Mouse (Mus musculus): ENCODE results near the gene Cmip. TPM values are rescaled to one million over a fixed set of nuclear protein-coding genes. Genes with fewer than 3 reads are reported as not detected.

Cmip gene
- polyA plus RNA-seq, 1 experiment from 2014 or later: 13.7 TPM

DNA sequence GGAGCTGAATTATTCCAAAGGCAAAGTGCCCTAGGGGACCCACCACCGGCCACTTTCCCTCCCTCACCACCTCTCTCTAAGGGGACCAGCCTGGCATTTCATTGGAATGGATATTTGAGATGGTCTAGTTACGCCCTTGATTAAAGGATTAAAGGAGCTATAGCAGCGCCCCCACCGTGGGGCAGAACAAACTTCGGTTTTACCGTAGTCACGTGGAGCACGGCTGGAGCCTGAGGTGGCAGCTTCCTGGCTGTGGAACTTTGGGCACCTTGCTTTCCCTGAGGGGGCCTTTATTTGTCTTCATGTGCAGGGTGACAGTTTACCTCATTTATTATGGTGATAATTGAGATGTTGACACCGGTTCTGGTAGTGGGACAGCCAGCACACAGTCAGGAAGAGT lies 4.8 kb downstream of the Cmip start:
- Histone ChIP-seq H3K4me3 (replicated peaks; ENCODE audit: low read length) (no peak overlapping the region), H3K9ac (ENCODE audit: low read length) (no peak overlapping the region; the same call in 1 of the 2 replicates)
- WGBS: 42% methylated on average over 9 of the region's 9 CpGs

GRCm38 (mm10) chr8:117262685-117263084 lies 5.8 kb downstream of the Cmip start:
- H3K4me2 ChIP-seq (ENCODE audit: low read depth, low read length): 0 out of 2 replicates have a peak overlapping the region, but pooled peaks have one; percentile 2
- ATAC-seq (ENCODE audit: insufficient read depth, low FRiP score): no peak

More for the DNA sequence above, 4.8 kb downstream of the Cmip start:
- no peaks in the 10 kb centered on the region for H3K27me3 ChIP-seq (ENCODE audit: control insufficient read depth, insufficient read depth, low read length)
- H3K36me3 ChIP-seq (ENCODE audit: control insufficient read depth, insufficient read depth, low read length): no peaks in the 10 kb centered on the region
- no peaks in the 10 kb centered on the region for H3K9me3 ChIP-seq (replicated peaks; ENCODE audit: control insufficient read depth, low read length)
- peak overlapping the region; percentile 77 for H3K4me2 ChIP-seq (ENCODE audit: low read depth, low read length)
- no peak for ATAC-seq (ENCODE audit: insufficient read depth, low FRiP score)
- H3K27ac ChIP-seq (ENCODE audit: low read length): no peak overlapping the region
- H3K4me1 ChIP-seq (ENCODE audit: control insufficient read depth, insufficient read depth, low read length): peaks cover 61% of the 10 kb centered on the region

GRCm38 (mm10) chr8:117263442-117263841 lies 6.6 kb downstream of the Cmip start:
- ATAC-seq (ENCODE audit: insufficient read depth, low FRiP score): no peak
- no peak overlapping the region for H3K4me2 ChIP-seq (ENCODE audit: low read depth, low read length)

More at GRCm38 (mm10) chr8:117262685-117263084, 5.8 kb downstream of the Cmip start:
- H3K9me3 ChIP-seq (replicated peaks; ENCODE audit: control insufficient read depth, low read length): no peaks in the 10 kb centered on the region
- no peaks in the 10 kb centered on the region for H3K27me3 ChIP-seq (ENCODE audit: control insufficient read depth, insufficient read depth, low read length)
- no peak overlapping the region for H3K9ac ChIP-seq (ENCODE audit: low read length)
- peaks cover 61% of the 10 kb centered on the region for H3K4me1 ChIP-seq (ENCODE audit: control insufficient read depth, insufficient read depth, low read length)
- 40% methylated on average over 8 of the region's 8 CpGs for WGBS
- H3K4me3 ChIP-seq (replicated peaks; ENCODE audit: low read length): no peak overlapping the region
- no peak overlapping the region for H3K27ac ChIP-seq (ENCODE audit: low read length)
- no peaks in the 10 kb centered on the region for H3K36me3 ChIP-seq (ENCODE audit: control insufficient read depth, insufficient read depth, low read length)

DNA sequence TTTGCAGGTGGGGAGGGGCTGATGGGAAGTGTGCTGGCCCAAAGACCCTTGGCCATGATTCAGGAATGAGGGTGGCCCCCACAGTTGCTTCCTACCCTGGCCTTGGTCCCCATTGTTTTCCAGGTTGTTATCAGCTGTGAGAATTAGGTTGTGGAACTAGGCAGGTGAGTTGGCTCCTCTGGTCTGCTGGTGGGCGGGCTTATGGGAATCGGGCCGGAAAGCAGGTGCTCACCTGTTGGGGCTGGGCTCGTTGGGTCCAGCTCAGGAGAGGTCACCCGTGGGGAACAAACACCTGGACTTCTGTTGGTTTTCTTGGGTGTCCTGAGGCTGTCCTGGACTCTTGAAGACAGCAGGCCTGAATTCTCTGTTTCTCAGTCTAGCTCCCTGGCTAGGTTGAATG lies 8.2 kb downstream of the Cmip start:
- Histone ChIP-seq H3K27ac (ENCODE audit: low read length) (peak overlapping the region; percentile 55; the same call in 1 of the 2 replicates), H3K4me3 (replicated peaks; ENCODE audit: low read length) (no peak overlapping the region), H3K9ac (ENCODE audit: low read length) (no peak overlapping the region), H3K9me3 (replicated peaks; ENCODE audit: control insufficient read depth, low read length) (no peaks in the 10 kb centered on the region), H3K4me2 (ENCODE audit: low read depth, low read length) (no peak overlapping the region), H3K27me3 (ENCODE audit: control insufficient read depth, insufficient read depth, low read length) (no peaks in the 10 kb centered on the region), H3K4me1 (ENCODE audit: control insufficient read depth, insufficient read depth, low read length) (peaks cover 49% of the 10 kb centered on the region), H3K36me3 (ENCODE audit: control insufficient read depth, insufficient read depth, low read length) (no peaks in the 10 kb centered on the region)
- ATAC-seq (ENCODE audit: insufficient read depth, low FRiP score): 0 out of 2 replicates have a peak, but pooled peaks have one; percentile 33
- 55% methylated on average over 5 of the region's 5 CpGs for WGBS

More at GRCm38 (mm10) chr8:117263442-117263841, 6.6 kb downstream of the Cmip start:
- Histone ChIP-seq H3K27ac (ENCODE audit: low read length) (no peak overlapping the region), H3K9ac (ENCODE audit: low read length) (no peak overlapping the region), H3K36me3 (ENCODE audit: control insufficient read depth, insufficient read depth, low read length) (no peaks in the 10 kb centered on the region), H3K9me3 (replicated peaks; ENCODE audit: control insufficient read depth, low read length) (no peaks in the 10 kb centered on the region), H3K27me3 (ENCODE audit: control insufficient read depth, insufficient read depth, low read length) (no peaks in the 10 kb centered on the region), H3K4me3 (replicated peaks; ENCODE audit: low read length) (no peak overlapping the region), H3K4me1 (ENCODE audit: control insufficient read depth, insufficient read depth, low read length) (peaks cover 61% of the 10 kb centered on the region)
- WGBS: 41% methylated on average over 6 of the region's 6 CpGs

GRCm38 (mm10) chr8:117267403-117268129 lies 10.7 kb downstream of the Cmip start:
- no peak overlapping the region for H3K9ac ChIP-seq (ENCODE audit: low read length)
- H3K4me1 ChIP-seq (ENCODE audit: control insufficient read depth, insufficient read depth, low read length): peaks cover 25% of the 10 kb centered on the region
- 82% methylated on average over 11 of the region's 11 CpGs for WGBS
- H3K4me3 ChIP-seq (replicated peaks; ENCODE audit: low read length): no peak overlapping the region
- peaks cover 3% of the 10 kb centered on the region; the same call in 1 of the 2 replicates for H3K36me3 ChIP-seq (ENCODE audit: control insufficient read depth, insufficient read depth, low read length)
- H3K27me3 ChIP-seq (ENCODE audit: control insufficient read depth, insufficient read depth, low read length): no peaks in the 10 kb centered on the region
- no peak for ATAC-seq (ENCODE audit: insufficient read depth, low FRiP score)
- no peak overlapping the region for H3K4me2 ChIP-seq (ENCODE audit: low read depth, low read length)
- H3K9me3 ChIP-seq (replicated peaks; ENCODE audit: control insufficient read depth, low read length): no peaks in the 10 kb centered on the region
- no peak overlapping the region for H3K27ac ChIP-seq (ENCODE audit: low read length)

DNA sequence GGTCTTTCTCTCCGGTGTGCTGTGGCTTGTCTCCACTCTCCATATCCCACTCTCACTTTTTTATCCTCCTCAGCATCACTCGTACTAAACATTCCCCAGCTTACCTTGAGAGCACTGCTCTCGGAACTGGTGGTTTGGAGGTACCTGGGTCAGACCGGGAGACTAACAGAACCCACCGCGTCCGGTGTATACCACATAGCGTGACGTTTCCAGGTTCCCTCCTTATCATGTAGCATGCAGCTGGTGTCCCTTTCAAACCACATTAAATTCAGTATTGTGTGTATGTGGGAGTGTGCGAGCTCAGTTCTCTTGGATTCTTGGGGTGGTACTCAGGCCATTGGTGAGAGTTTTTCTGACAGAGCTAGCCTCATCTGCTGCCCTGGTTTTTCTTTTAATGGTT lies 21.4 kb downstream of the Cmip start:
- Histone ChIP-seq H3K9me3 (replicated peaks; ENCODE audit: control insufficient read depth, low read length) (no peaks in the 10 kb centered on the region), H3K36me3 (ENCODE audit: control insufficient read depth, insufficient read depth, low read length) (no peaks in the 10 kb centered on the region), H3K4me1 (ENCODE audit: control insufficient read depth, insufficient read depth, low read length) (peaks cover 49% of the 10 kb centered on the region), H3K9ac (ENCODE audit: low read length) (no peak overlapping the region), H3K27me3 (ENCODE audit: control insufficient read depth, insufficient read depth, low read length) (no peaks in the 10 kb centered on the region), H3K27ac (ENCODE audit: low read length) (peak overlapping the region; percentile 19; the same call in 1 of the 2 replicates), H3K4me3 (replicated peaks; ENCODE audit: low read length) (no peak overlapping the region), H3K4me2 (ENCODE audit: low read depth, low read length) (no peak overlapping the region)
- 88% methylated on average over 10 of the region's 10 CpGs for WGBS
- ATAC-seq (ENCODE audit: insufficient read depth, low FRiP score): no peak

GRCm38 (mm10) chr8:117278668-117279132 lies 21.8 kb downstream of the Cmip start:
- Histone ChIP-seq H3K9ac (ENCODE audit: low read length) (0 out of 2 replicates have a peak overlapping the region, but pooled peaks have one; percentile 31), H3K4me1 (ENCODE audit: control insufficient read depth, insufficient read depth, low read length) (peaks cover 54% of the 10 kb centered on the region)

GRCm38 (mm10) chr8:117280488-117280887 lies 23.6 kb downstream of the Cmip start:
- Histone ChIP-seq H3K4me2 (ENCODE audit: low read depth, low read length) (no peak overlapping the region), H3K27ac (ENCODE audit: low read length) (peak overlapping the region; percentile 86), H3K9me3 (replicated peaks; ENCODE audit: control insufficient read depth, low read length) (no peaks in the 10 kb centered on the region), H3K36me3 (ENCODE audit: control insufficient read depth, insufficient read depth, low read length) (0 out of 2 replicates have a peak, but pooled peaks cover 2% of the 10 kb centered on the region), H3K4me3 (replicated peaks; ENCODE audit: low read length) (no peak overlapping the region), H3K4me1 (ENCODE audit: control insufficient read depth, insufficient read depth, low read length) (peaks cover 56% of the 10 kb centered on the region), H3K9ac (ENCODE audit: low read length) (no peak overlapping the region), H3K27me3 (ENCODE audit: control insufficient read depth, insufficient read depth, low read length) (no peaks in the 10 kb centered on the region)
- peak; percentile 82 for ATAC-seq (ENCODE audit: insufficient read depth, low FRiP score)
- WGBS: 53% methylated on average over 7 of the region's 7 CpGs

More at GRCm38 (mm10) chr8:117278668-117279132, 21.8 kb downstream of the Cmip start:
- 73% methylated on average over 20 of the region's 20 CpGs for WGBS
- no peaks in the 10 kb centered on the region for H3K27me3 ChIP-seq (ENCODE audit: control insufficient read depth, insufficient read depth, low read length)
- no peak overlapping the region for H3K4me3 ChIP-seq (replicated peaks; ENCODE audit: low read length)
- H3K9me3 ChIP-seq (replicated peaks; ENCODE audit: control insufficient read depth, low read length): no peaks in the 10 kb centered on the region
- peak overlapping the region; percentile 19; the same call in 1 of the 2 replicates for H3K27ac ChIP-seq (ENCODE audit: low read length)
- H3K4me2 ChIP-seq (ENCODE audit: low read depth, low read length): no peak overlapping the region
- ATAC-seq (ENCODE audit: insufficient read depth, low FRiP score): no peak
- H3K36me3 ChIP-seq (ENCODE audit: control insufficient read depth, insufficient read depth, low read length): no peaks in the 10 kb centered on the region

DNA sequence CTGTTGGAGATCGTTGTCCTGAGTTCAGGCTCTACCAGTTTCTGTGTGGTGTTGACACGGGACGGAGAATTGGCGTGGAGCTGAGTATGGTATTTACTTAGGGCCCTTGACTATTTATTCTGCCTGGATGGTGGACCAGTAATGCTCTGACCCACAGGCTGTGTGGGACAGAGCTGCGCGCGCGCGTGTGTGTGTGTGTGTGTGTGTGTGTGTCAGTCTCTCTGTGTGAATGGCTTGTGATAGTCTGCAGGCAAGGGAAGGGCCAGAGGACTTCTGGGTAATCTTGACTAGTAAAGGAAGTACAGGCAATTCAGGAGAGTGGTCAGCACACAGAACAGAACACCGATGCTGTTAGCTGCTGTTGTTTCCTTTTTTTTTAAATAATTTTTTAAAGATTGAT lies 24.8 kb downstream of the Cmip start:
- no peaks in the 10 kb centered on the region for H3K9me3 ChIP-seq (replicated peaks; ENCODE audit: control insufficient read depth, low read length)
- peak overlapping the region; percentile 39 for H3K4me2 ChIP-seq (ENCODE audit: low read depth, low read length)
- peak; percentile 23; the same call in 1 of the 2 replicates for ATAC-seq (ENCODE audit: insufficient read depth, low FRiP score)
- H3K4me1 ChIP-seq (ENCODE audit: control insufficient read depth, insufficient read depth, low read length): peaks cover 56% of the 10 kb centered on the region
- 0 out of 2 replicates have a peak, but pooled peaks cover 4% of the 10 kb centered on the region for H3K36me3 ChIP-seq (ENCODE audit: control insufficient read depth, insufficient read depth, low read length)
- H3K27me3 ChIP-seq (ENCODE audit: control insufficient read depth, insufficient read depth, low read length): no peaks in the 10 kb centered on the region
- H3K27ac ChIP-seq (ENCODE audit: low read length): peak overlapping the region; percentile 80
- peak overlapping the region; percentile 53 for H3K9ac ChIP-seq (ENCODE audit: low read length)
- H3K4me3 ChIP-seq (replicated peaks; ENCODE audit: low read length): no peak overlapping the region
- 59% methylated on average over 10 of the region's 10 CpGs for WGBS
